Mouse (Mus musculus) hindbrain, postnatal 0 days (tissue): ENCODE measurements at regions not wholly inside any gene's neighbourhood (a gene's known extent, or its start where the extent isn't known, plus 50 kb on each side); places are given as distances from the start of the nearest gene placed in this dataset.

Experiments
- ATAC-seq: fragments of 200-750 bp; cut with Nextera tagmentation; 2 replicates; pipeline ENCODE4 v1.8.0; 2017; ENCODE audit warnings: mild to moderate bottlenecking, moderate TSS enrichment, moderate library complexity
- DNase-seq: peaks from one replicate; pipeline ENCODE4 v3.0.0-alpha.2; 2015; ENCODE audit warnings: low spot score
- H3K27ac ChIP-seq: fragments of 300-500 bp; sonication (generic); 2 replicates; pipeline ENCODE4 v1.5.1; 2014; ENCODE audit warnings: mild to moderate bottlenecking
- H3K27me3 ChIP-seq: fragments of 300-500 bp; sonication (generic); 2 replicates; pipeline ENCODE4 v1.6.1; 2014; ENCODE audit warnings: low read length, mixed read lengths; ENCODE audit not compliant: insufficient read depth
- H3K36me3 ChIP-seq: fragments of 300-500 bp; sonication (generic); 2 replicates; pipeline ENCODE4 v1.6.1; 2014; ENCODE audit warnings: low read length, mixed read lengths; ENCODE audit not compliant: insufficient read depth
- H3K4me1 ChIP-seq: fragments of 300-500 bp; sonication (generic); 2 replicates; pipeline ENCODE4 v1.6.1; 2014; ENCODE audit warnings: antibody characterized with exemption, low read length, mixed read lengths; ENCODE audit not compliant: insufficient read depth
- H3K4me2 ChIP-seq: fragments of 300-500 bp; sonication (generic); 2 replicates; pipeline ENCODE4 v1.6.1; 2014; ENCODE audit warnings: low read depth, mild to moderate bottlenecking, low read length, moderate library complexity, mixed read lengths
- H3K4me3 ChIP-seq: fragments of 300-500 bp; sonication (generic); 2 replicates; pipeline ENCODE4 v1.5.1; 2014; ENCODE audit warnings: low read length
- H3K9ac ChIP-seq: fragments of 300-500 bp; sonication (generic); replicated peaks from 2 replicates; pipeline ENCODE4 v1.6.1; 2014; ENCODE audit warnings: mild to moderate bottlenecking, low read length, moderate library complexity, mixed read lengths
- H3K9me3 ChIP-seq: fragments of 300-500 bp; sonication (generic); 2 replicates; pipeline ENCODE4 v1.6.1; 2016; ENCODE audit warnings: low read length, mixed read lengths
- CTCF ChIP-seq: IDR thresholded peaks from 2 replicates; pipeline ENCODE4 v1.5.1; 2016; ENCODE audit warnings: antibody characterized with exemption, control low read depth, low read depth
- WGBS: fragments of 180-500 bp; shearing (Covaris S2); extraction: QIAGEN DNeasy Blood & Tissue Kit; methylation state at CpG from one replicate; pipeline ENCODE4 v1.1.7; 2014; 5-methylcytosine and 5-hydroxymethylcytosine counted together

GRCm38 (mm10) chr13:51976620-51977214 lies 130.2 kb downstream of the Gadd45g start:
- DNase-seq (no peak), ATAC-seq (no peak)
- WGBS = 58% methylated on average over 6 of the region's 6 CpGs
- no peaks in the 10 kb centered on the region for H3K9me3 ChIP-seq
- H3K36me3 ChIP-seq = no peaks in the 10 kb centered on the region
- no peak overlapping the region for H3K9ac ChIP-seq
- H3K27me3 ChIP-seq = no peaks in the 10 kb centered on the region
- no peak for TF ChIP-seq CTCF
- H3K27ac ChIP-seq = no peak overlapping the region
- H3K4me3 ChIP-seq = no peak overlapping the region
- H3K4me1 ChIP-seq = 0 out of 2 replicates have a peak, but pooled peaks cover 4% of the 10 kb centered on the region
- H3K4me2 ChIP-seq = no peak overlapping the region

GRCm38 (mm10) chr13:51979301-51979977 lies 133.0 kb downstream of the Gadd45g start:
- TF ChIP-seq CTCF = no peak

DNA sequence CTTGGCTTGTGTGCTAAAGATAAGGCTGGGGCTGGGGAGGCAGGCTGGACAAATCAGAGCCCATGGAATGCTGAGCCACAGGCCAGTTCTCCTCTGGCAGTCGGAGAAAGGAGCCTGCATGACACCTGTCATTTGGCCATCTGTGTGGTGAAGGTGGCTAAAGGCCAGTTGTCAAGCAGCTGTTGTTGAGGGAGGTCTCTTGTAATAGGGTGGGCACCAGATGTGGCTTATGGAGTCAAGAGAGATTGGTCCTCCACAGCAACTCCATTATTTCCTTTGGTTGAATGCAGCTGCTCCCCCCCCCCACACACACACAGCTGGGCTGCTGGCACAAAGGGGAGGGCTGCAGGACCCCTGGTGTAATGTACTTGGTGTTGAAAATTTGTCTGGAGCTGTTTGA lies 133.9 kb downstream of the Gadd45g start:
- no peaks in the 10 kb centered on the region for H3K27me3 ChIP-seq
- H3K27ac ChIP-seq = no peak overlapping the region
- H3K9ac ChIP-seq = no peak overlapping the region
- no peak for DNase-seq
- H3K4me2 ChIP-seq = no peak overlapping the region
- ATAC-seq = 0 out of 2 replicates have a peak, but pooled peaks have one; percentile 18
- H3K4me1 ChIP-seq = 0 out of 2 replicates have a peak, but pooled peaks cover 4% of the 10 kb centered on the region
- H3K36me3 ChIP-seq = no peaks in the 10 kb centered on the region
- no peak overlapping the region for H3K4me3 ChIP-seq
- 54% methylated on average over 1 of the region's 1 CpGs for WGBS
- TF ChIP-seq CTCF = no peak
- no peaks in the 10 kb centered on the region for H3K9me3 ChIP-seq

More at GRCm38 (mm10) chr13:51979301-51979977, 133.0 kb downstream of the Gadd45g start:
- no peak for DNase-seq
- H3K4me3 ChIP-seq = no peak overlapping the region
- 0 out of 2 replicates have a peak, but pooled peaks cover 4% of the 10 kb centered on the region for H3K4me1 ChIP-seq
- no peaks in the 10 kb centered on the region for H3K36me3 ChIP-seq
- no peak overlapping the region for H3K27ac ChIP-seq
- no peak for ATAC-seq
- H3K27me3 ChIP-seq = no peaks in the 10 kb centered on the region
- no peak overlapping the region for H3K4me2 ChIP-seq
- no peak overlapping the region for H3K9ac ChIP-seq
- 70% methylated on average over 5 of the region's 5 CpGs for WGBS
- H3K9me3 ChIP-seq = no peaks in the 10 kb centered on the region

- H3K9me3 ChIP-seq = no peaks in the 10 kb centered on the region
- H3K27ac ChIP-seq = no peak overlapping the region
- H3K4me2 ChIP-seq = no peak overlapping the region
- ATAC-seq (no peak), DNase-seq (no peak)
- H3K4me1 ChIP-seq = no peaks in the 10 kb centered on the region
- H3K4me3 ChIP-seq = no peak overlapping the region
- H3K9ac ChIP-seq = no peak overlapping the region
- H3K27me3 ChIP-seq = no peaks in the 10 kb centered on the region
- 90% methylated on average over 8 of the region's 8 CpGs for WGBS
- H3K36me3 ChIP-seq = no peaks in the 10 kb centered on the region
- TF ChIP-seq CTCF = no peak
Measured at GRCm38 (mm10) chr13:51983002-51983401, 136.5 kb downstream of the Gadd45g start.

- H3K27me3 ChIP-seq = no peaks in the 10 kb centered on the region
- 92% methylated on average over 5 of the region's 5 CpGs for WGBS
- no peak for DNase-seq
- no peaks in the 10 kb centered on the region for H3K9me3 ChIP-seq
- no peak for TF ChIP-seq CTCF
- ATAC-seq = no peak
- H3K4me3 ChIP-seq = no peak overlapping the region
- H3K4me2 ChIP-seq = no peak overlapping the region
- H3K27ac ChIP-seq = no peak overlapping the region
- no peaks in the 10 kb centered on the region for H3K36me3 ChIP-seq
- no peaks in the 10 kb centered on the region for H3K4me1 ChIP-seq
- H3K9ac ChIP-seq = no peak overlapping the region
Measured at GRCm38 (mm10) chr13:51983575-51983974, 137.1 kb downstream of the Gadd45g start.

GRCm38 (mm10) chr13:51991339-51991738 lies 144.9 kb downstream of the Gadd45g start:
- Histone ChIP-seq H3K27me3 (no peaks in the 10 kb centered on the region), H3K4me2 (no peak overlapping the region), H3K4me1 (no peaks in the 10 kb centered on the region), H3K9ac (no peak overlapping the region), H3K27ac (no peak overlapping the region), H3K36me3 (no peaks in the 10 kb centered on the region), H3K4me3 (no peak overlapping the region), H3K9me3 (no peaks in the 10 kb centered on the region)
- no peak for DNase-seq
- 85% methylated on average over 4 of the region's 4 CpGs for WGBS
- ATAC-seq = no peak
- TF ChIP-seq CTCF = no peak

- no peaks in the 10 kb centered on the region for H3K9me3 ChIP-seq
- no peak overlapping the region for H3K4me3 ChIP-seq
- ATAC-seq = no peak
- DNase-seq = no peak
- no peak overlapping the region for H3K9ac ChIP-seq
- TF ChIP-seq CTCF = no peak
- WGBS = 87% methylated on average over 6 of the region's 6 CpGs
- H3K27ac ChIP-seq = no peak overlapping the region
- H3K4me2 ChIP-seq = no peak overlapping the region
- no peaks in the 10 kb centered on the region for H3K4me1 ChIP-seq
- no peaks in the 10 kb centered on the region for H3K27me3 ChIP-seq
- H3K36me3 ChIP-seq = no peaks in the 10 kb centered on the region
Measured at GRCm38 (mm10) chr13:51992878-51993277, 146.4 kb downstream of the Gadd45g start.
